Mouse (Mus musculus) erythroblast, embryonic 14.5 days (primary cell): Measurements from ENCODE around the gene Fcgr2b. TPM values are rescaled to one million over a fixed set of nuclear protein-coding genes. Genes with fewer than 3 reads are reported as not detected.

Source experiments
- H3K27me3 ChIP-seq: 2 replicates; pipeline ENCODE4 v1.6.1; 2012; ENCODE audit warnings: inconsistent platforms; ENCODE audit not compliant: control insufficient read depth
- H3K36me3 ChIP-seq: 2 replicates; pipeline ENCODE4 v1.6.1; 2012; ENCODE audit warnings: mild to moderate bottlenecking, inconsistent platforms; ENCODE audit not compliant: control insufficient read depth
- H3K4me1 ChIP-seq: 2 replicates; pipeline ENCODE4 v1.6.1; 2012; ENCODE audit warnings: inconsistent platforms; ENCODE audit not compliant: control insufficient read depth
- H3K4me3 ChIP-seq: replicated peaks from 2 replicates; pipeline ENCODE3; 2012; ENCODE audit warnings: moderate library complexity, mild to moderate bottlenecking, inconsistent platforms
- H3K9me3 ChIP-seq: 2 replicates; pipeline ENCODE4 v1.6.1; 2012; ENCODE audit warnings: low read length, inconsistent platforms, mixed read lengths; ENCODE audit not compliant: control insufficient read depth
- GATA1 ChIP-seq: IDR thresholded peaks from 2 replicates; pipeline ENCODE4 v1.6.1; 2012; ENCODE audit warnings: low read length, inconsistent platforms, mixed read lengths
- TAL1 ChIP-seq: IDR thresholded peaks from 3 replicates; pipeline ENCODE4 v1.6.1; 2012; ENCODE audit warnings: low read length, inconsistent platforms, mixed read lengths
- polyA plus RNA-seq: library from polyadenylated mRNA; stranded (reverse); fragments of >175 nt; gene quantifications from 2 replicates; pipeline ENCODE4 v1.2.3, GENCODE M21; 2012

The Fcgr2b gene
- polyA plus RNA-seq = not detected in 2 replicates

- Histone ChIP-seq H3K9me3 (no peaks in the 10 kb centered on the region), H3K4me1 (no peaks in the 10 kb centered on the region), H3K27me3 (no peaks in the 10 kb centered on the region), H3K36me3 (no peaks in the 10 kb centered on the region), H3K4me3 (no peak within 1 kb of the TSS)
- no peak for TF ChIP-seq GATA1
- TF ChIP-seq TAL1 = no peak
Measured at GRCm38 (mm10) chr1:170976447-170976846, at the start of gene Fcgr2b. Gene Fcgr2b, minus strand, starts transcription at chr1:170976547.

- no peaks in the 10 kb centered on the region for H3K9me3 ChIP-seq
- no peaks in the 10 kb centered on the region for H3K27me3 ChIP-seq
- no peaks in the 10 kb centered on the region for H3K4me1 ChIP-seq
- no peaks in the 10 kb centered on the region for H3K36me3 ChIP-seq
- H3K4me3 ChIP-seq = no peak overlapping the region
- no peak for TF ChIP-seq GATA1
- TF ChIP-seq TAL1 = no peak
Measured at GRCm38 (mm10) chr1:171019311-171019950, 43.1 kb upstream of the Fcgr2b start.

GRCm38 (mm10) chr1:171018737-171019136 lies 42.4 kb upstream of the Fcgr2b start, which contains the start of gene Fcgr4:
Gene Fcgr4, plus strand, starts transcription at chr1:171018920.
- no peak for TF ChIP-seq TAL1
- TF ChIP-seq GATA1 = no peak
- H3K4me3 ChIP-seq = no peak within 1 kb of the TSS

GRCm38 (mm10) chr1:171017468-171018158 lies 41.3 kb upstream of the Fcgr2b start:
- Histone ChIP-seq H3K4me1 (no peaks in the 10 kb centered on the region), H3K9me3 (no peaks in the 10 kb centered on the region), H3K4me3 (no peak overlapping the region), H3K27me3 (no peaks in the 10 kb centered on the region), H3K36me3 (no peaks in the 10 kb centered on the region)
- TF ChIP-seq GATA1 = no peak
- no peak for TF ChIP-seq TAL1

More at GRCm38 (mm10) chr1:171018737-171019136, 42.4 kb upstream of the Fcgr2b start, which contains the start of gene Fcgr4:
- Histone ChIP-seq H3K9me3 (no peaks in the 10 kb centered on the region), H3K36me3 (no peaks in the 10 kb centered on the region), H3K4me1 (no peaks in the 10 kb centered on the region), H3K27me3 (no peaks in the 10 kb centered on the region)

- no peaks in the 10 kb centered on the region for H3K36me3 ChIP-seq
- H3K9me3 ChIP-seq = no peaks in the 10 kb centered on the region
- H3K4me1 ChIP-seq = no peaks in the 10 kb centered on the region
- no peak for TF ChIP-seq TAL1
- no peak for TF ChIP-seq GATA1
- no peak overlapping the region for H3K4me3 ChIP-seq
- H3K27me3 ChIP-seq = no peaks in the 10 kb centered on the region
Measured at GRCm38 (mm10) chr1:171016676-171017356, 40.5 kb upstream of the Fcgr2b start.

- Histone ChIP-seq H3K27me3 (no peaks in the 10 kb centered on the region), H3K36me3 (no peaks in the 10 kb centered on the region), H3K4me3 (no peak overlapping the region), H3K4me1 (no peaks in the 10 kb centered on the region), H3K9me3 (peaks cover 5% of the 10 kb centered on the region)
- TF ChIP-seq TAL1 (no peak), GATA1 (no peak)
Measured at GRCm38 (mm10) chr1:171011733-171012132, 35.4 kb upstream of the Fcgr2b start.

- Histone ChIP-seq H3K4me3 (no peak overlapping the region), H3K27me3 (no peaks in the 10 kb centered on the region), H3K4me1 (no peaks in the 10 kb centered on the region), H3K36me3 (no peaks in the 10 kb centered on the region), H3K9me3 (peaks cover 5% of the 10 kb centered on the region)
- TF ChIP-seq TAL1 (no peak), GATA1 (no peak)
Measured at GRCm38 (mm10) chr1:171006905-171007304, 30.6 kb upstream of the Fcgr2b start.

- H3K4me1 ChIP-seq = no peaks in the 10 kb centered on the region
- no peaks in the 10 kb centered on the region for H3K27me3 ChIP-seq
- H3K36me3 ChIP-seq = no peaks in the 10 kb centered on the region
- no peak overlapping the region for H3K4me3 ChIP-seq
- peaks cover 5% of the 10 kb centered on the region for H3K9me3 ChIP-seq
- no peak for TF ChIP-seq TAL1
- no peak for TF ChIP-seq GATA1
Measured at GRCm38 (mm10) chr1:171006335-171006734, 30.0 kb upstream of the Fcgr2b start.

- H3K36me3 ChIP-seq = no peaks in the 10 kb centered on the region
- H3K27me3 ChIP-seq = no peaks in the 10 kb centered on the region
- no peak overlapping the region for H3K4me3 ChIP-seq
- H3K9me3 ChIP-seq = peaks cover 5% of the 10 kb centered on the region
- no peaks in the 10 kb centered on the region for H3K4me1 ChIP-seq
- no peak for TF ChIP-seq TAL1
- TF ChIP-seq GATA1 = no peak
Measured at GRCm38 (mm10) chr1:171005586-171005985, 29.2 kb upstream of the Fcgr2b start.
